Mouse (Mus musculus) heart, postnatal 0 days (tissue): ENCODE data around the gene Gse1. TPM values are rescaled to one million over a fixed set of nuclear protein-coding genes. Genes with fewer than 3 reads are reported as not detected.

Source experiments
- ATAC-seq: fragments of 200-750 bp; cut with Nextera tagmentation; 2 replicates; pipeline ENCODE4 v1.8.0; 2017; ENCODE audit warnings: low read depth, moderate number of reproducible peaks, moderate library complexity; ENCODE audit not compliant: insufficient read depth
- DNase-seq: peaks from one replicate; pipeline ENCODE4 v3.0.0-alpha.2; 2016; ENCODE audit warnings: low spot score
- H3K27ac ChIP-seq: fragments of 300-500 bp; sonication (generic); 2 replicates; pipeline ENCODE4 v1.5.1; 2014; ENCODE audit warnings: low read depth, mild to moderate bottlenecking
- H3K27me3 ChIP-seq: fragments of 300-500 bp; sonication (generic); 2 replicates; pipeline ENCODE4 v1.6.1; 2014; ENCODE audit warnings: low read length, mixed read lengths; ENCODE audit not compliant: control insufficient read depth, insufficient read depth
- H3K36me3 ChIP-seq: fragments of 300-500 bp; sonication (generic); replicated peaks from 2 replicates; pipeline ENCODE4 v1.6.1; 2014; ENCODE audit warnings: low read length, mixed read lengths; ENCODE audit not compliant: control insufficient read depth, insufficient read depth
- H3K4me1 ChIP-seq: fragments of 300-500 bp; sonication (generic); 2 replicates; pipeline ENCODE4 v1.6.1; 2014; ENCODE audit warnings: antibody characterized with exemption; ENCODE audit not compliant: control insufficient read depth, insufficient read depth
- H3K4me2 ChIP-seq: fragments of 300-500 bp; sonication (generic); 2 replicates; pipeline ENCODE4 v1.6.1; 2014; ENCODE audit warnings: low read depth, mild to moderate bottlenecking, low read length, moderate library complexity
- H3K4me3 ChIP-seq: fragments of 300-500 bp; sonication (generic); 2 replicates; pipeline ENCODE4 v1.5.1; 2014; ENCODE audit warnings: low read depth, low read length
- H3K9ac ChIP-seq: fragments of 300-500 bp; sonication (generic); replicated peaks from 2 replicates; pipeline ENCODE4 v1.6.1; 2014; ENCODE audit warnings: low read depth, low read length, mixed read lengths
- H3K9me3 ChIP-seq: fragments of 300-500 bp; sonication (generic); replicated peaks from 2 replicates; pipeline ENCODE4 v1.6.1; 2016; ENCODE audit warnings: low read length; ENCODE audit not compliant: control insufficient read depth
- CTCF ChIP-seq: IDR thresholded peaks from 2 replicates; pipeline ENCODE4 v1.5.1; 2016; ENCODE audit warnings: antibody characterized with exemption, control low read depth, low read depth
- EP300 ChIP-seq: IDR thresholded peaks from 2 replicates; pipeline ENCODE4 v1.6.1; 2016; ENCODE audit warnings: antibody characterized with exemption, low read depth
- WGBS: fragments of 180-500 bp; shearing (Covaris S2); extraction: QIAGEN DNeasy Blood & Tissue Kit; methylation state at CpG from one replicate; pipeline ENCODE4 v1.1.7; 2014; 5-methylcytosine and 5-hydroxymethylcytosine counted together
- polyA plus RNA-seq: library from polyadenylated mRNA; unstranded; fragments of >200 nt; fragmentation: Nextera tagmentation; extraction: Ambion mirVana; gene quantifications from 2 replicates; pipeline ENCODE4 v1.2.1, GENCODE M21; 2015
- total RNA-seq: library from RNA; depleted of rRNA; stranded (reverse); fragments of >200 nt; gene quantifications from 2 replicates; pipeline ENCODE4 v1.2.3, GENCODE M21; 2014; ENCODE audit warnings: low replicate concordance; rRNA removed

Gene Gse1
- total RNA-seq: 18.7 and 30.8 TPM in 2 replicates
- polyA plus RNA-seq: 4.1 and 5.4 TPM in 2 replicates

DNA sequence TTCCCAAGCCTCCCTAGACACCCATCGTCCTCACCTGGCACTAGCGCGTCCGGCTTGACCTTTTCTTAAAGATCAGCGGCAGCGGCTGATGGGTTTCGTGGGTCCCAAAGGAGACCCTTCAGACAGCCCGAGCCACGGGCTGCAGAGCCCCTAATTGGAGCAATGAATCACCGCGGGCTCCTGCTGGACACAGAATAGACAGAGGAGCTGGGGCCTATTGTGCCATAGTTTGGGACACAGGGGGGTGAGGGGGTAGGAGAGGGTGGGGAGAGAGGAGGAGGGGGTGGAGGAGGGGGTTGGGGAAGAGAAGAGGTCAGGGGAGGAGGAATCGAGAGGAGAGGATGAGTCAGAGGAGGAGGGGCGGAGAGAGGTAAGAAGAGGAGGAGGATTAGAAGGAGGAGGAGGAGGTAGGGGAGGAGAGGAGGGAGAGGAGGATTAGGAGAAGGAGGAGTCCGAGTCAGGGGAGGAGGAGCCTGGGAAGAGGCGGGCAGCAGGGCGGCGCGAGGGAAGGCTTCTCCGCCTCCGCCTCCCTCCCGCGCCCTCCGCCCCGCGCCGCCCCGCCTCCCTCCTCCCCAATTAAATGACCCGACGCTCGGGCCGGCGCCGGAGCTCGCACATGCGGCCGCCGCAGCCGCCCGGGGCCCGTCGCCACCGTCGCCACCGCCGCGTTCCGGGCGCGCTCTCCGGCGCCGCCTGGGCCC is at the start of gene Gse1:
Gene Gse1 (plus strand): TSS at position 566 of the 701 bp plus-strand sequence.
- Histone ChIP-seq H3K27ac (peak within 1 kb of the TSS; percentile 52), H3K9ac (peak within 1 kb of the TSS; percentile 62), H3K9me3 (no peaks in the 10 kb centered on the region), H3K27me3 (peaks cover 7% of the 10 kb centered on the region; the same call in 1 of the 2 replicates), H3K4me1 (peaks cover 40% of the 10 kb centered on the region), H3K4me3 (peak within 1 kb of the TSS; percentile 61), H3K36me3 (no peaks in the 10 kb centered on the region), H3K4me2 (peak within 1 kb of the TSS; percentile 97)
- ATAC-seq: peak; percentile 75
- TF ChIP-seq EP300 (no peak), CTCF (no peak)
- 12% methylated on average over 21 of the region's 52 CpGs for WGBS
- peak; percentile 86 for DNase-seq

GRCm38 (mm10) chr8:120179027-120179431 is 49.2 kb upstream of the Gse1 start:
- Histone ChIP-seq H3K27me3 (peaks cover 36% of the 10 kb centered on the region), H3K4me1 (peaks cover 3% of the 10 kb centered on the region; the same call in 1 of the 2 replicates), H3K36me3 (no peaks in the 10 kb centered on the region), H3K9me3 (no peaks in the 10 kb centered on the region), H3K9ac (no peak overlapping the region), H3K4me3 (0 out of 2 replicates have a peak overlapping the region, but pooled peaks have one; percentile 7), H3K4me2 (peak overlapping the region; percentile 49), H3K27ac (no peak overlapping the region)
- ATAC-seq (peak; percentile 75), DNase-seq (peak; percentile 71)
- WGBS: 1% methylated on average over 10 of the region's 10 CpGs
- TF ChIP-seq CTCF (peak; percentile 99), EP300 (no peak)

DNA sequence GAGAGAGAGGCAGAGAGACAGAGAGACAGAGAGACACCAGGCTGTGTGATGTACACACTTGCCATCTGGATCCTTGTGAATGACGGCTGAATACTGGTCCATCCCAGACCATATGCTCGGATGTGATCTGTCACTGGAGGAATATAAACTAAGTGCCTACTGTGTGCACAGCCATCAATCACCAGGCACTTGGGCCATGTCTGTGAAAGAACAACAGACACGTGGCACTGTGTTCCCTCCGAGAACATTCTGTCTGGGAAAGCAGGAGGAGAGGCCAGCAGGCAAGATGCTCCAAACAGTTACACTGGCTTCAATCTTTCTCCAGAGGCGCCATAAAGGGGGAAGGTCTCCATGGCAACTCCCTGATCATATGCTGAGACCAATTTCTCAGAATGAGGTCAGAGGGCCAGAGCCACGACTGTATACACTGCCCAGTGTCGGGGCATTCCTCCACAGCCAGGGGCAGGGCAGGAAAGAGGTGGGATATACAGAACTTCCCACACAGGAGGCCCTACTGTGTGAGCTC is 47.7 kb upstream of the Gse1 start:
- peaks cover 16% of the 10 kb centered on the region for H3K4me1 ChIP-seq
- H3K27ac ChIP-seq: no peak overlapping the region
- no peak overlapping the region for H3K4me3 ChIP-seq
- H3K4me2 ChIP-seq: no peak overlapping the region
- H3K36me3 ChIP-seq: no peaks in the 10 kb centered on the region
- WGBS: 69% methylated on average over 7 of the region's 7 CpGs
- no peak for ATAC-seq
- no peaks in the 10 kb centered on the region for H3K9me3 ChIP-seq
- no peak for DNase-seq
- H3K27me3 ChIP-seq: peaks cover 22% of the 10 kb centered on the region
- TF ChIP-seq EP300: no peak
- TF ChIP-seq CTCF: no peak
- H3K9ac ChIP-seq: no peak overlapping the region

DNA sequence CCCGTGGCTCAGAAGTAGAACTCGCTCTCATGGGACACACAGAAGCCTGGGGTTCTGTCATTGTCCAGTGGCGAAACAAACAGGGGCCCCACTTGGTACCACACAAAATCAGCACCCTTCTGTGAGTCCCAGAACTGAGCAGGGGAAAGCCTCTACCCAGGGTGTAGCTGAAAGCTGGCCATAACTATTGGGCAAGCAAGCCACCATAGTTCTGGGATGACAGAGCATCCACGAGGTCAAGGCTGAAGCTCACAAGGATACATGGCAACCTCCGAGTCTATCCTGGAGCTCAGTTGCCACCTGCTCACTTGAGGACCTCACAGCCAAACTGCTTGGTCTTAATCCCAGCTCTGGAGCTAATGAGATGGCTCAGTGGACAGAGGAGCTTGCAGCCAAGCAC is 47.0 kb upstream of the Gse1 start:
- H3K9ac ChIP-seq: no peak overlapping the region
- H3K27ac ChIP-seq: no peak overlapping the region
- H3K36me3 ChIP-seq: no peaks in the 10 kb centered on the region
- DNase-seq (no peak), ATAC-seq (no peak)
- H3K27me3 ChIP-seq: peaks cover 20% of the 10 kb centered on the region
- H3K9me3 ChIP-seq: no peaks in the 10 kb centered on the region
- no peak overlapping the region for H3K4me3 ChIP-seq
- peaks cover 23% of the 10 kb centered on the region for H3K4me1 ChIP-seq
- whole genome bisulfite sequencing: 75% methylated on average over 5 of the region's 5 CpGs
- TF ChIP-seq EP300 (no peak), CTCF (no peak)
- no peak overlapping the region for H3K4me2 ChIP-seq

DNA sequence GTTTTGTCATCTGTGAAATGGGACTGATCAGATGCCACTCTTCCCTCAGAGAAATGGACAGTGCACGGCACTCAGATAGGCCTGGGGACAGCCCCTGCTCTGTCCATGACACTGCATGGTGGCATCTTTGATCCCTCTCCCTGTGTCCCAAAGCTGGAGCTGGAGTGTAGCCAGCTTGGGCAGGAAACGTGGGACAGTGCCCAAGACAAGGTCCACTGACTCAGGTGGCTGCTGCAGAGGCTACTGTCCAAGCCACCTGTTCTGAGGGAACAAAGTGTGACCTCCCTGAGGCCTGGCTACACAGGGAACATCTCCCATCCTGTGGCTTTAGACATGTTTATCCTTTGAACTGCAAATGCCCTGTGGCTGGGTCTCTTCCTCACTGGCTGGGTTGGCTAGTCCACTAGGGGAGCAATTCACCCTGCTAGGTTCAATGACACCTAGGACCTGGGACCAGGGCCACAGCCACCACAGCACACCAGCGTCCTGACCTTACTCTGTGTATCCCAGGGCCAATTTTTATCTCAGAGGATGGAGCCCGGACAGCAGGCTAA is 46.3 kb upstream of the Gse1 start:
- Histone ChIP-seq H3K27me3 (peaks cover 13% of the 10 kb centered on the region), H3K4me3 (no peak overlapping the region), H3K9me3 (no peaks in the 10 kb centered on the region), H3K4me2 (no peak overlapping the region), H3K27ac (no peak overlapping the region), H3K9ac (no peak overlapping the region), H3K4me1 (peaks cover 27% of the 10 kb centered on the region), H3K36me3 (no peaks in the 10 kb centered on the region)
- no peak for TF ChIP-seq EP300
- TF ChIP-seq CTCF: peak; percentile 7; the same call in 1 of the 2 replicates
- no peak for ATAC-seq
- 58% methylated on average over 4 of the region's 4 CpGs for WGBS
- no peak for DNase-seq
